Mouse (Mus musculus): ENCODE data around the gene Ldhb. TPM values are rescaled to one million over a fixed set of nuclear protein-coding genes. Genes with fewer than 3 reads are reported as not detected.
"Not testable (repeated sequence)": the region's sequence is repeated elsewhere in the genome, so short reads cannot be mapped to it uniquely, and the experiment has no call there.

Gene Ldhb
- polyA plus RNA-seq, 1 experiment from 2014 or later, result 576 TPM

DNA sequence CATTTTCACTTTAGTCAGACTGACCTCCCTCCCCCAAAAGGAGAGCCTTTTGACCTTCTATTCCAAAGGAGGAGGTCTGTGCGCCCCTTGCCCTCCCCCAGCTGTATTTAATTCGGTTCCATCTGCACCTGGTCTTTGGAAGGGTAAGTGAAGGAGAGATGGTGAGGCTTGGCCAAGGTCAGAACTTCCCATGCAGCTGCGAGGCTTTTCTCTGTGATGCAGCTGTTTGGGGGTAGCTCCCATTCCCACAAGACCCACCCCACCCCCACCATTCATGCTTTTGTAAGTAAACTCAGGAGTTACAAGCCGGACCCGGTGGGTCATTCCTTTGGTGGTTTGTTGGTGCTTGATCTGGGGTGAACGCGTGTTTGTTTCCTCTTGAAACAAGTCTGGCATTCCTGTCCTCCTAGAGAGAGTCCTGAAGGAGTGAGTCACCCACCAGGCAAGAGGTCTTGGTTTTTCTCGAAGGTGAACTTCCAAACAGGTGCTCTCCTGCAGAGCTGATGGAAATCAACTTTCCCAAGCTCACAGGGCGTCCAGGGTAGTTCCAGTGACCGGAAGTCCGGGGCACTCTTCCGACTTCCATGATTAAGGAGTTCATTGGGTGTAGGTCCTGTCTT lies 3.9 kb upstream of the Ldhb start:
- 0 out of 2 replicates have a peak, but pooled peaks cover 9% of the 10 kb centered on the region for H3K27me3 ChIP-seq (replicated peaks)
- no peak overlapping the region for H3K27ac ChIP-seq (replicated peaks)
- H3K4me3 ChIP-seq (replicated peaks), result no peak overlapping the region
- no peak overlapping the region for H3K9ac ChIP-seq (replicated peaks)
- peaks cover 14% of the 10 kb centered on the region for H3K4me1 ChIP-seq
- H3K36me3 ChIP-seq, result no peaks in the 10 kb centered on the region
- H3K4me2 ChIP-seq, result no peak overlapping the region
- ATAC-seq (ENCODE audit: low FRiP score), result no peak
- 31% methylated on average over 12 of the region's 12 CpGs for WGBS
- no peaks in the 10 kb centered on the region for H3K9me3 ChIP-seq (replicated peaks)

DNA sequence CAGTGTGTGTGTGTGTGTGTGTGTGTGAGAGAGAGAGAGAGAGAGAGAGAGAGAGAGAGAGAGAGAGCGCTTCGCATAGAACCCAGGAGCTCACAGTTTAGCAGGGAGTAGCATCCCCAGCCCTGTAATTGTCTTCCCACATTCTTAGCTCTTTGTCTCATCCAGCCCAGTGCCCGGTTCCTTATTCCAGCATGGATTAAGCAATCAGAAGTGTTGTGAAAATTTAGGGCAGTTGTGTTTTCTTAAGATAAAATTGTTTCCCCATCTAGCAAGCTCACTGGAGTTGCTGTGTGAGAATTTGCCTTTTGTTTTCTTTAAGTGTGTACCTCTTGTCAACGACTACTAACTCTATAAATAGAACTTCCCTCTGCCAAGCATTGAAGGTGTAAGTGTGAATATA lies 906 bp upstream of the Ldhb start:
- 21% methylated on average over 4 of the region's 4 CpGs for WGBS
- H3K4me2 ChIP-seq, result no peak overlapping the region; the same call in 1 of the 2 replicates
- no peak overlapping the region for H3K9ac ChIP-seq (replicated peaks)
- 0 out of 2 replicates have a peak, but pooled peaks cover 9% of the 10 kb centered on the region for H3K27me3 ChIP-seq (replicated peaks)
- H3K4me1 ChIP-seq, result peaks cover 31% of the 10 kb centered on the region
- no peak overlapping the region for H3K27ac ChIP-seq (replicated peaks)
- ATAC-seq (ENCODE audit: low FRiP score), result no peak
- no peaks in the 10 kb centered on the region for H3K9me3 ChIP-seq (replicated peaks)
- H3K4me3 ChIP-seq (replicated peaks), result no peak overlapping the region
- H3K36me3 ChIP-seq, result 0 out of 2 replicates have a peak, but pooled peaks cover 4% of the 10 kb centered on the region

DNA sequence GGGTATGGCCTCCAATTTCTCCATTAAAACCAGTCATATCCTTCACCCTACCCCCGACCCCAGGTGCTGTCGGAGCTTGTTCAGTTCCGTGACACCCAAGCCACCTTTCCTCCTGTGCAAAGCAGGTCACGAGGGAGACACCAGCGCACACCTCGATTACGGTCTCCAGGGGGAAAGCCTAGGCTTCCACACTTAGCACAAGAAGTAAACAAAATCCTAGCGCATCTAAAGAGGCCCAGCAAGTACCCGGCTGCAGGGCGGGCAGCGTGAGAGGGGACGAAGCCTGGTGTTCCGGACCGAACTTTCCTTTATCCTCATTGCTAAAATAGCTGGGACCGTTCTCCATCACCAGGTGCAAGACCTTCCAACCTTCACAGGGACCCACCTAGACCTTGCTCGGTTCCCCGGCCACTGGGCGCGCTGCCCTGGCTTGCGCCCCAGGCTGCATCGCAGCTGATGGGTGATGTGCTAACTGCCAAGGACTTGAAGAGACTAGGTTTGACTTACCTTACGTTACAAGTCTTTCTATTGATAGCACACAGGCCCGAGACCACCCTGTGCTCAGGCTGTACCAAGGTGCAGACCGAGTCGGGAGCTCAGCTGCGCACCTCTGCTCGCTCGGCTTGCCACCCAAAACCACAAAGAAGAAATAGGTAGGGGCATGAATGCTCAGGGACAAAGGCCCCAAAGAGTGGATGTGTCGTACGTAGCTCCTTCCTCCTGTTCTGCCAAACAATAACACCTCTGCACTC lies 548 bp downstream of the Ldhb start:
- under 1% methylated on average over 30 of the region's 30 CpGs for WGBS
- peak; percentile 81 for ATAC-seq (ENCODE audit: low FRiP score)
- Histone ChIP-seq H3K36me3 (0 out of 2 replicates have a peak, but pooled peaks cover 4% of the 10 kb centered on the region), H3K9me3 (replicated peaks) (no peaks in the 10 kb centered on the region), H3K4me3 (replicated peaks) (peak overlapping the region; percentile 66), H3K4me1 (peaks cover 31% of the 10 kb centered on the region), H3K4me2 (peak overlapping the region; percentile 90), H3K9ac (replicated peaks) (peak overlapping the region; percentile 72), H3K27me3 (replicated peaks) (0 out of 2 replicates have a peak, but pooled peaks cover 9% of the 10 kb centered on the region), H3K27ac (replicated peaks) (peak overlapping the region; percentile 83)

DNA sequence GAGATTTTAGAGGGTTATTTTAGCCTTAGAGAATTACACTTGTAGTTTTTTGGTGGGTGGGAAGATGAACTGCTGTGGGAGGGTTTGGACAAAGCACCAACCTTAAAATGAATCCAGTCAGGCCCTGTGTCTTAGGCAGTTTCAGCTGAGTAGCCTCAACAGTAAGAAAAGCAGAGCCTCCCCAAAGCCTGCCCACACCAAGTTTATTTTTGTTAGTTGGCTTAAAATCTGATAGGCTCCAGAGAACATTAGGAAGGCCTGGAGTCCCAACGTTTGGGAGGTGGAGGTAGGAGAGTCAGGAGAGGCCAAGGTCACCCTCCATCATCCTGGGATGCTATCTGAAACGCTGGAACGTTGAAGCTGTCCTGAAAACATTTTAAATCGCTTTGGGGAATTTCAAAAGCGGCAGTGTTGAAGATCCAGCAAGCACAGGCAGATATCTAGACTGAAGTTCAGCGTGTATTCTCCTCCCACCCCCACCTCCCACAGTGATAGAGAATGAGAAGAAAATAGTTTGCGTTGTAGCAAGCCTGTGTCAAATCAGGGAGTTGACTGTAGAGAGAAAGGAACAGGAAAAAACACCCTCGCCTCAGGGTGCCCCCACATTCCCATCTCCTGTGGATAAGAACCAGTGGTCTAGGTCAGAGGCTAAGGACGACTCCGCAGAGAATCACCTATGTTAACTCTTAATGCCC lies 1.3 kb downstream of the Ldhb start:
- H3K9ac ChIP-seq (replicated peaks), result peak overlapping the region; percentile 72
- H3K27ac ChIP-seq (replicated peaks), result peak overlapping the region; percentile 83; the same call in 1 of the 2 replicates
- H3K9me3 ChIP-seq (replicated peaks), result no peaks in the 10 kb centered on the region
- peak overlapping the region; percentile 90 for H3K4me2 ChIP-seq
- H3K36me3 ChIP-seq, result peaks cover 7% of the 10 kb centered on the region
- peaks cover 31% of the 10 kb centered on the region for H3K4me1 ChIP-seq
- ATAC-seq (ENCODE audit: low FRiP score), result no peak
- WGBS, result 6% methylated on average over 10 of the region's 10 CpGs
- H3K27me3 ChIP-seq (replicated peaks), result 0 out of 2 replicates have a peak, but pooled peaks cover 7% of the 10 kb centered on the region
- H3K4me3 ChIP-seq (replicated peaks), result peak overlapping the region; percentile 66

DNA sequence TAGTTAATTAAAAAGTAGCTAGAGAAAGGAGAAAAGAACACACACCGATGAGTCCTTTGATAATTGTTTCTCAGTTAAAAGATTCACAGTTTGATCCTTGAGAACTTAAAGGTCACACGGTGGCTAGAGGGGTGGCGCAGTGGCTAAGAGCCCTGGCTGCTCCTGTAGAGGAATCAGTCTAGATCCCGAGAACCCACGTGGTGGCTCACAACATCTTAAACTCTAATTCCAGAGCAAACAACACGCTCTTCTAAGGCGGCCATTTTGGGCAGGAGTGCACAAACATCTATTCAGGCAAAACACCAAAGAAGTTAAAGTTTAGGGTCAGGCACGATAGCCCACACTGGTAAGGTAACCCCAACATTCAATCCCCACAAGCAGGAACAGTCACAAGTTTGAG lies 4.2 kb downstream of the Ldhb start:
- 75% methylated on average over 8 of the region's 8 CpGs for WGBS
- no peak for ATAC-seq (ENCODE audit: low FRiP score)

GRCm38 (mm10) chr6:142502519-142503125 lies 5.1 kb downstream of the Ldhb start:
- WGBS, result 85% methylated on average over 10 of the region's 10 CpGs
- no peak overlapping the region for H3K4me3 ChIP-seq (replicated peaks)

More for the DNA sequence above, 4.2 kb downstream of the Ldhb start:
- H3K4me1 ChIP-seq, result peaks cover 30% of the 10 kb centered on the region
- peaks cover 28% of the 10 kb centered on the region for H3K36me3 ChIP-seq
- H3K27me3 ChIP-seq (replicated peaks), result no peaks in the 10 kb centered on the region
- H3K9ac ChIP-seq (replicated peaks), result no peak overlapping the region
- H3K4me3 ChIP-seq (replicated peaks), result no peak overlapping the region
- peak overlapping the region; percentile 2; the same call in 1 of the 2 replicates for H3K4me2 ChIP-seq
- H3K27ac ChIP-seq (replicated peaks), result no peak overlapping the region
- H3K9me3 ChIP-seq (replicated peaks), result no peaks in the 10 kb centered on the region

DNA sequence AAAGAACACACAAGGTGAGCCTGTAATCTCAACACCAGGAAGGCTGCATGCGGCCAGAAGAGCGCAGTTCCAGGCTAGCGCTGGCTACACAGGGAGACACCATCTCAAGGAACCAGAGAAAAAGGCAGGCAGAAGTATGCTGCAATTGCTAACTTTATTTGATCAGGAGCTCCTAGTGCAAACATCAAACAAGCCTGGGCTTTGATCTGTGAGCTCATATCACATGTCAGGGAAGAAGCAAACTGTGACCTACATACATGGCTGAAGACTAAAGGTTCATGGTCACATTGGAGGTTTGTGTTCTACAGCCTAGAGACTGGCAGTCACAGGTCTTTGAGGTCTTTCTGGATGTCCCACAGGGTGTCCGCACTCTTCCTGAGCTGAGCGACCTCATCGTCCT lies 17.6 kb downstream of the Ldhb start:
- H3K27ac ChIP-seq (replicated peaks); H3K4me1 ChIP-seq; ATAC-seq (ENCODE audit: low FRiP score); H3K27me3 ChIP-seq (replicated peaks); H3K4me3 ChIP-seq (replicated peaks); H3K4me2 ChIP-seq; H3K9ac ChIP-seq (replicated peaks); H3K9me3 ChIP-seq (replicated peaks): not testable (repeated sequence)
- peaks cover 74% of the 10 kb centered on the region for H3K36me3 ChIP-seq
- 94% methylated on average over 6 of the region's 6 CpGs for WGBS

More at GRCm38 (mm10) chr6:142502519-142503125, 5.1 kb downstream of the Ldhb start:
- no peaks in the 10 kb centered on the region for H3K27me3 ChIP-seq (replicated peaks)
- peaks cover 37% of the 10 kb centered on the region for H3K36me3 ChIP-seq
- no peak overlapping the region for H3K9ac ChIP-seq (replicated peaks)
- ATAC-seq (ENCODE audit: low FRiP score), result no peak
- no peak overlapping the region for H3K4me2 ChIP-seq
- H3K9me3 ChIP-seq (replicated peaks), result no peaks in the 10 kb centered on the region
- peaks cover 24% of the 10 kb centered on the region for H3K4me1 ChIP-seq
- H3K27ac ChIP-seq (replicated peaks), result no peak overlapping the region

DNA sequence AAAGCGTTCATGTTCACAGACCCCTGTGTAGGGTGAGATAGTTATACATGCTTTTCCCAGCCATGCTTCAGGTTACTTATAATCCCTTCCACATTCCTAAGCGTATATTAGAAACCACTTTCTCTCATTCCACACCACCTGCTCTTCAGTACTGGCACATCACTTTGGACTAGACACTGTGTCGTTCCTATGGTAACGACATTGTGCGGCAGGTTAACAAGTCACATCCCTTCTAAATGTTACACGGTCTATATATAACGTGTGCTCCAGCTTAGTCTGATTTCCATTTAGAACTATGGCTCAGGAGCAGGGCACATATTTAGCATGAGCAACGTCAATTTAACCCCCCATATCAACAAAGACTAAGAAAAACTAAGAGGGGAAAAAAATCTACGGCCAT lies 20.1 kb downstream of the Ldhb start:
- peaks cover 69% of the 10 kb centered on the region for H3K36me3 ChIP-seq
- no peak overlapping the region for H3K27ac ChIP-seq (replicated peaks)
- no peak overlapping the region for H3K4me2 ChIP-seq
- H3K4me1 ChIP-seq, result no peaks in the 10 kb centered on the region
- H3K4me3 ChIP-seq (replicated peaks), result no peak overlapping the region
- H3K27me3 ChIP-seq (replicated peaks), result no peaks in the 10 kb centered on the region
- H3K9ac ChIP-seq (replicated peaks), result no peak overlapping the region
- 81% methylated on average over 9 of the region's 9 CpGs for WGBS
- H3K9me3 ChIP-seq (replicated peaks), result no peaks in the 10 kb centered on the region
- no peak for ATAC-seq (ENCODE audit: low FRiP score)

GRCm38 (mm10) chr6:142485478-142486123 lies 22.2 kb downstream of the Ldhb start:
- H3K36me3 ChIP-seq, result peaks cover 53% of the 10 kb centered on the region
- no peak overlapping the region for H3K27ac ChIP-seq (replicated peaks)
- H3K4me3 ChIP-seq (replicated peaks), result no peak overlapping the region
- no peaks in the 10 kb centered on the region for H3K27me3 ChIP-seq (replicated peaks)
- H3K9me3 ChIP-seq (replicated peaks), result no peaks in the 10 kb centered on the region
- ATAC-seq (ENCODE audit: low FRiP score), result no peak
- 84% methylated on average over 4 of the region's 4 CpGs for WGBS
- no peak overlapping the region for H3K9ac ChIP-seq (replicated peaks)
- H3K4me2 ChIP-seq, result no peak overlapping the region
- H3K4me1 ChIP-seq, result no peaks in the 10 kb centered on the region

DNA sequence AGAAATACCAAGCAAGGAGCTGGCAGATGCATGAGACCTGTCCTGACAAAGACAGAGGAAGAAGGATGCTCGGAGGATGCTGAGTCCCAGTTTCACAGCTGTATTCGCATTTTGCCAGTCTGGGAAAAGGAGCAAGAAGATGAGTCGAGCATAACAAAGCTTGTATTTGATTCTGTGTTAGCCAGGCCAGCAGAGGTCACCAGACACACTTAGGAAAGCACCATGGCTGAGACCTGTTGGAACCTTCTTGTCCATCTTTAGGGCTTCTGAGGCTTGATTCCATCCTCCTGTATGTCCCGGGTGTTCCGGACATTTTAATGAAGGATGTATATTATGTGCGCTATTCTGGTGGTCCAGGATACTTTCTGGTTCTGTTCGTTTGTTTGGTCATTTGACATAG lies 30.5 kb downstream of the Ldhb start:
- WGBS, result 84% methylated on average over 7 of the region's 7 CpGs
- Histone ChIP-seq H3K9me3 (replicated peaks) (no peaks in the 10 kb centered on the region), H3K27ac (replicated peaks) (no peak overlapping the region), H3K9ac (replicated peaks) (no peak overlapping the region), H3K36me3 (no peaks in the 10 kb centered on the region), H3K4me2 (no peak overlapping the region), H3K4me1 (no peaks in the 10 kb centered on the region), H3K27me3 (replicated peaks) (no peaks in the 10 kb centered on the region), H3K4me3 (replicated peaks) (no peak overlapping the region)
- no peak for ATAC-seq (ENCODE audit: low FRiP score)

DNA sequence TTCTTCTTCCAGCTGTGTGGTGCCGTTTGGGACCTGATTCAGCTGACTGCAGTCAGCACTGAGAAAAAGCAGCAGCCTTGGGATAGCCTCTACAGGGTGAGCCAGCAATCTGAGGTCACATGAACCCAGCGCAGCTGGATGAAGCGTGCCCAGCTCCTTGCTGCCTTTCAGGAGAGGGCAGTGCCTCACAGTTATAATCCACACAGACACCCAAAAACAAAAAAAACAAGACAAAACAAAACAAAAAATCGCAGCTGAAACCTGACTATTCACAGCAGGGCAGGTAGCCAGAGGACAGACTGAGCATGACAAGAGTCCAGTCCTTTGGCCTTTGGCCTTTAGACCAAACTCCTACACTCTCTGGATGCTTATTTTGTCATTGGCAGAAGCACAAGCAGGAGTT lies 35.0 kb downstream of the Ldhb start, which contains the start of gene Gys2:
TSS of gene Gys2 (minus strand) at position 309 of the 403 bp plus-strand sequence.
- H3K27me3 ChIP-seq (replicated peaks), result no peaks in the 10 kb centered on the region
- no peak within 1 kb of the TSS for H3K4me2 ChIP-seq
- 56% methylated on average over 4 of the region's 4 CpGs for WGBS
- H3K4me3 ChIP-seq (replicated peaks), result no peak within 1 kb of the TSS
- no peaks in the 10 kb centered on the region for H3K36me3 ChIP-seq
- no peak within 1 kb of the TSS for H3K27ac ChIP-seq (replicated peaks)
- H3K9me3 ChIP-seq (replicated peaks), result no peaks in the 10 kb centered on the region
- no peaks in the 10 kb centered on the region for H3K4me1 ChIP-seq
- no peak for ATAC-seq (ENCODE audit: low FRiP score)
- no peak within 1 kb of the TSS for H3K9ac ChIP-seq (replicated peaks)

All from neural tube, embryonic 15.5 days (tissue).